Mouse (Mus musculus): ENCODE measurements at regions not wholly inside any gene's neighbourhood (a gene's known extent, or its start where the extent isn't known, plus 50 kb on each side); places are given as distances from the start of the nearest gene placed in this dataset.

- TF ChIP-seq CTCF (IDR thresholded peaks at IDR 0.05; ENCODE audit: borderline replicate concordance, insufficient read depth, low read length) (no peak), POLR2A (IDR thresholded peaks at IDR 0.05; ENCODE audit: low read depth, low read length) (no peak)
These were observed 69.6 kb upstream of the Slc35b4 start for GRCm38 (mm10) chr6:34246512-34246911.

Data from embryonic fibroblast, embryonic 13.5 days (primary cell).